Mouse (Mus musculus): Measurements from ENCODE around the gene Aqp6.

The Aqp6 gene

DNA sequence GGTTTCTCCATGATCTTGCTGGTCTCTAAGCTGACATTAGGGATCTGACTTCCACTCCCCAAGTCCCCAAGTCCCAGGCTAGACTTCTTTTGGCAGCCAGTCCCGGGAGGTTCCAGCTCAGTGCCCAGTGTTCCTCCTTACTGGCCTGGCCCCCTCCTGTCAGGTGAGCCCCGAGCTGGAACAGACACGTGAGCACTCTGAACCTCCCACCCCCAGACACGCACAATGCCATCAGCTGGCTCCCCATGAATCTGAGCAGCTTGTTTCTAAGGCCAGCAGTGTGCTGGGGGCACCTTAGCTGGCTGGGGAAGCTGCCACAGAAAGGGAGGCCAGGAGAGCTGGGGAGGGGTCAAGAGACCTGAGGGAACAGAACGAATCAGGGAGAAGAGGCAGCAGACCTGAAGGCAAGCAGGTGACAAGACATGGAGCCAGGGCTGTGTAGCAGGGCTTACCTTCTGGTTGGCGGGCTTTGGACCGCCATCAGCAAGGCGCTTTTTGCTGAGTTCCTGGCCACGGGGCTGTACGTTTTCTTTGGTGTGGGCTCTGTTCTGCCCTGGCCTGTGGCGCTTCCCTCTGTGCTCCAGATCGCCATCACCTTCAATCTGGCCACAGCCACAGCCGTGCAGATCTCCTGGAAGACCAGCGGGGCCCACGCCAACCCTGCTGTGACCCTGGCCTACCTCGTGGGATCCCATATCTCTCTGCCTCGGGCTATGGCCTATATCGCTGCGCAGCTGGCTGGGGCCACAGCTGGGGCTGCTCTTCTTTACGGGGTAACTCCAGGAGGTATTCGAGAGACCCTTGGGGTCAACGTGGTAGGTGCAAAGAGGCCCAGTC, at the start of gene Aqp6:
Aqp6 (plus strand) TSS at position 415 of the 837 bp plus-strand sequence.
- DNase-seq, result no peak

GRCm38 (mm10) chr15:99553767-99554166, 47.4 kb upstream of the Aqp6 start:
- DNase-seq, result no peak

GRCm38 (mm10) chr15:99558947-99559346, 42.3 kb upstream of the Aqp6 start:
- DNase-seq, result no peak

- no peak for DNase-seq
Measured at GRCm38 (mm10) chr15:99560246-99560645, 41.0 kb upstream of the Aqp6 start.

- no peak for DNase-seq
Measured at GRCm38 (mm10) chr15:99567371-99567770, 33.8 kb upstream of the Aqp6 start.

DNA sequence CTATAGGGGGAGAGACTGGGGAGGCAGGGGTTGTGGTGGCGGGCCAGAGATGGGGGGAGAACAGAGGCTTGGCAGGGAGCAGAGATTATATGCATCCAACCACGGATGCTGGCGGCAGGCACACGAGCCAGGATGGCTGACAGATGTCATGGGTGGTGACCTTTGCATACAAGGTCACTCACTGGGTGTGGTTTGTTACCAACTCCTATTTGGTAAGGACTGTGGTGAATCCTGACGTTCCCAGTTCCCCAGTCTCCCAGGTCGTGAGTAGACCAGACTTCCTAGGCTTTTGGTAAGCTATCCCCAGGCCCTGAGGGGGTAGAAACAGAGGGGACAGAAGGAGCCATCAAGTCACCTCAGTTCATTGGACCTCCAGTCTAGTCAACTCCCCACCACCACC, 32.5 kb upstream of the Aqp6 start:
- no peak for DNase-seq

GRCm38 (mm10) chr15:99569123-99569522, 32.1 kb upstream of the Aqp6 start:
- no peak for DNase-seq

DNA sequence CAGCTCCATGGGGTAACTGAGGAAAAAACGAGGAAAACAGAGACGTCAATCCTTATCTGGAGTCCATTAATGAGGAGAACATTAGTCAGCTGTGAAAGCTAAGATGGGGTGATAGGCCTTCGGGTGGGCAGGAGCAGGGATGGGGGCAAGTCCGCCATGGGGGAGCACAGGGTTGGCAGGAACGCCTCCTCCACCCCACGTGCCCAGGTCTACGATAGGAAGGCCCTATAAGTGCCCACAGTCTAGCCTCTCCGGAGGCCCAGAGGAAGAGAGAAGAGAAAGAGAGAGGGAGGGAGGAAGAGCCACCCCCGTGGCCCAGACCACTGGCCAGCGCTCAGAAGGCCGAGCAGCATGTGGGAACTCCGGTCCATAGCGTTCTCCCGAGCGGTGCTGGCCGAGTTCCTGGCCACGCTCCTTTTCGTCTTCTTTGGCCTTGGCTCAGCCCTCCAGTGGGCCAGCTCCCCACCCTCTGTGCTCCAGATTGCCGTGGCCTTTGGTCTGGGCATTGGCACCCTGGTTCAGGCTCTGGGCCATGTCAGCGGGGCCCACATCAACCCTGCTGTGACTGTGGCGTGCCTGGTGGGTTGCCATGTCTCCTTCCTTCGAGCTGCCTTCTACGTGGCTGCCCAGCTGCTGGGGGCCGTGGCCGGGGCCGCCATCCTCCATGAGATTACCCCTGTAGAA, 22.3 kb upstream of the Aqp6 start, which contains the start of gene Aqp2:
Aqp2 (plus strand) TSS at position 254 of the 684 bp plus-strand sequence.
- no peak for DNase-seq

- DNase-seq, result peak; percentile 63
Measured at GRCm38 (mm10) chr15:99583463-99584344, 17.5 kb upstream of the Aqp6 start.

DNA sequence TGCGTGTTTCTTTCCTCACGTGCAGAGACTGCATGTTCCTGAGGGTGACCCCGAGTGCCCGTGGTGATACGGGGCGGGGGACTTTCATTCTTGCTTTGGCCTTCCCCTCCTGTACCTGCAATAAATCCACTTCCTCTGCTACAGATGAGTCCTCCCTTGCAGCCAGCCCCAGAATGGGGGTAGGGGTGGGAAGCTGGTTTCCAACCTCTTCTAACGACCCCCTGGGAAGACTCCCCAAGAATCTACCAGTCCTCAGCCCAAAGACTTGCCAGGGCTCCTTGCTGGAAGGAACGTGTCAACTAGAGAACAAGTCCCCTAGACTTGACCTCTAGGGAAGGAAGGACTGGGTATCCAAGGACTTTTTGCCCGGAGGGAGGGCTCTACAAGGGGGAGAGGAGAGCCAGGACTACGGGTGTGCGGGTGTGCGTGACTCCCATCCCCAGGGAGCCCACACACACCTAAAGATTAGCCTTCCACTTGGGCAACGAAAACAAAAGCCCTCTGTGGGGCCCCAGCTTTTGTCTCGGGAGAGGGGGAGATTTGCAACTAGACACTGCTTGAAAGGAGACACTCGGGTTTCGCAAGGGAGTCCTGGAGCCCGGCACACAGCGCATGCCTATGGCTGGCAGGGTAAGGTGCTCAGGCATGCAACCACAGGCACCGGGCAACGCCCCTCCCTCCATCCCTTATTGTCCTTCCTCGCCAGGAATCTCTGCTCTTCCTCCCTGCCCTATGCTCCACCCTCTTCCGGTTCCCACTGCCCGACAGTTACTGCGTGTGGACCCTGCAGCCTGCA, 16.6 kb upstream of the Aqp6 start:
- peak; percentile 53 for DNase-seq

GRCm38 (mm10) chr15:99585741-99586140, 15.5 kb upstream of the Aqp6 start:
- no peak for DNase-seq

- DNase-seq, result no peak
Measured at GRCm38 (mm10) chr15:99586525-99586924, 14.7 kb upstream of the Aqp6 start.

DNA sequence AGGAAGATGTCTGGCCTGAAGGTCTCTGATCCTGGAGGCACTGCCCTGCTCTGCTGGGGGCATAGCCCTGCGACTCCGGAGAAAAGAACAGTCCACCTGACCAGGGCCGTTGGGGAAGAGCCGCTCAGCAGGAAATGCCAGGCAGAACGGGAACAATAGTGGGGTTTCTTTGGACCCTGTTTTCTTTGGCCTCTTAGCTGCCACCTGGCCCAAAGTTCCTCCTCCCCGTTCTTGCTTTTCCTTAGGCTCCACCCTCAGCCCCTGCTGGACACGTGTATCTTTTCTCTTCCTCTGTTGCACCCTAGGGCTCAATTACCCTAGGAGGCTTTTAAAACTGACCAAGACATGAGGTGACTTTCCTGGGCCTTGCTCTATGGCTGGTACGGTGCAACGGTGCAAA, 12.0 kb upstream of the Aqp6 start:
- DNase-seq, result no peak

GRCm38 (mm10) chr15:99589704-99590103, 11.5 kb upstream of the Aqp6 start:
- DNase-seq, result no peak

DNA sequence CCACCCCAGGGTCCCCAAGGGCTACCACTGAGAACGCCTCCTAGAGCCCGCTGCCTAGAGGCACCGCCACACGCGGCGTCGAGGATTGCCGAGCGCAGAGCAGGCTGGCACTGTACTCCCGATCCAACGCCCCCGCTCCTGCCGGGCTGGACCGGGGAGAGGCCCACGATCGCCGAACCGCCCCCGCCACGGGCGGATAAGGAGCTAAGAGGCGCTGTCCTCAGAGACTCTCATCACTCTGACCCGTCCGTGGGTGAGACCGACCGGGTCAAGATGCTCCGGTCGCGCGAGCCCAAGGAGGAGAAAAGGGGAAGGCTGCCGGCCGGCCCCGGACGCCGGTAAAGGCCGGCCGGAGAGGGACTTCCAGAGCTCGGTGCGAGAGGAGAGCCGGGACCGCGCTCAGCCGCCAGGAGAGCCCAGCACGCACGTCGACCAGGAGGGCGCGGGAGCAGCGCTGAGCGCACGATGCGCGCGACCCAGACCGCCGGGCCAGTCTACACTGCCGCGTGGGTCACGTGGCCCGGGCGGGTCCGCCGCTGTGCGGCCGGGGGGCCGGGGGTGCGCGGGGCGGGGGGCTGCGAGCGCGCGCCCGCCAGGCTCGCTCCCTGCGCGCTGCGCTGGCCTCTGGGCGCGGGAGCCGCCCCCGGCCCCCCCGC, 10.6 kb upstream of the Aqp6 start, which contains the start of gene Aqp5:
Aqp5 (plus strand) TSS at position 354 of the 656 bp plus-strand sequence.
- peak; percentile 72 for DNase-seq

DNA sequence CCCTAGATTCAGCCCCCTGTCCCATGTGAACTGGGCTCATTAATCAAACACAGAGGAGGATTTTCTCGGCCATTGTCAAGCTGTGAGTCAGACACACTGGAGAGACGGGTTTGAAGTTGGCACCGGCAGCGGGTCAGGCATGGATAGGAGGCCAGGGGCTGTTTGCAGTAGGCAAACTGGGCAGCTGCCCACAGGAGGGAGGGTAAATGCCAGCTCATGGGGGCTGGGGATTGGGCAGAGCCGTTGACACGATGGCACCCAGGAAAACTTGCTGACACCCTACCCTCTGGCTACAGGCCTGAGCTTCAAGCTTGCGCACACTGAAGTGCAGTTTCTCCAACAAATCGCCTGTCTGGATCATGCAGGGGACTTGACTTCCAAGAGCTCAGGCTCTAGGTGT, 9.0 kb upstream of the Aqp6 start:
- no peak for DNase-seq

DNA sequence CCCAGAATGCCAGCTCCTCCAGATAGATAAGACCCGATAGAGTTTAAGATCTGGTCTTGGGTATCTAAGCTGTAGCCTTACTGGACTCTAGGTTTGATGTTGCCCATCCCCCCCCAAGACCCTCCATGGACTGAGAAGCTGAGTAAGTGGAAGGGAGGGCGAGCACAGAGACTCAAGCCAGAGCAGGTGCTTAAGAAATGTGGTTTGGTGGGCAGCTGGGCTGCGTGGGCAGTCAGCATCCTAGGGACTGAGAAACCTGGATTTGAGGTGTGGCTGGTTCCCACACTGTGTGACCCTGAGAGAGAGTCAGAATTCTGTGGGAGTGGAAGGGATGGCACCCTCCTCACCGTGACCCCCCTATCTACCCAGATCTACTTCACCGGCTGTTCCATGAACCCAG, 8.3 kb upstream of the Aqp6 start:
- DNase-seq, result no peak

DNA sequence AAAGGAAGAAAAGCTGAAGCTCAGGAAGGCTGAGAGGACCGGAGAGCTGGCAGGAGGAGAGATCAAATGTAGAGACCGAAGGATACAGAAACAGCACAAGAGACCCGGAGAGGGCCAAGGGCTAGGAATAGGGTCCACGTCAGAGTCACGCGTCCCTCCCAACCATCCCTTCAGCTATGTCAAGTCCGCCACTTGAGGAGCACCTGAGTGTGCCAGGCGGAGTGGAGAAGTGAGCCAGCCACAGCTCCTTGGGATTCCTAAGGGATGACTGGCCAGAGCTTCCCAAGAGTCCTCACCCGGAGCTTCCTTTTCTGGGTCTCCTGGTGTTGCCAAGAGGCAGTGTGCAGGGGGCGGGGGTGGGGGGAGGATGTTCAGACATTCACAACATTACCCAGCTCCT, 6.2 kb upstream of the Aqp6 start:
- no peak for DNase-seq

- peak; percentile 91 for DNase-seq
Measured at GRCm38 (mm10) chr15:99596056-99596687, 5.0 kb upstream of the Aqp6 start.

- no peak for DNase-seq
Measured at GRCm38 (mm10) chr15:99596841-99597240, 4.4 kb upstream of the Aqp6 start.

DNA sequence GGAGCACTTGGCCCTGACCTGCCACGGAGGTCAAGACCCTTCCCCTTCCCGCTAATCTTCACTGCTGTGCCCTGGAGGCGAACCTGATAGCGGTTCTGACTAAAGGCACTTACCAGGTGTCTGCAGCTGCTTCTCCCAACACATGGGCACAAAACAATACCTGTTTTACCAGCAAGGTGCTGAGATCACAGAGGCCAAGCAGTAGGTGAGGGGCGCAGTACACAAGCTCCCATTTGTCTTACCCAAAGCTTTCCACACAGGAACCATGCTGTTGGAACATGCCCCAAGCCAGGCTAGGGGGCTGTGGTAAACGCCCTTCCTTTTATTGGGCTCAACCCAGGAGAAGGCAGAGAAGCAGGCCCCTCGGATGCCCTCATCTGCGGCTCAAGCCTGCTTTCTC, 3.6 kb upstream of the Aqp6 start:
- no peak for DNase-seq
